Mouse (Mus musculus) liver, embryonic 12.5 days (tissue): ENCODE data around the gene Gabrg3. TPM values are rescaled to one million over a fixed set of nuclear protein-coding genes. Genes with fewer than 3 reads are reported as not detected.

ENCODE experiments used
- ATAC-seq: fragments of 200-750 bp; cut with Nextera tagmentation; 2 replicates; pipeline ENCODE4 v1.8.0; 2017; ENCODE audit warnings: moderate number of reproducible peaks, mild to moderate bottlenecking, moderate library complexity
- H3K27ac ChIP-seq: fragments of 300-500 bp; sonication (generic); 2 replicates; pipeline ENCODE4 v1.5.1; 2016; ENCODE audit warnings: mild to moderate bottlenecking
- H3K27me3 ChIP-seq: fragments of 300-500 bp; sonication (generic); replicated peaks from 2 replicates; pipeline ENCODE4 v1.6.1; 2016; ENCODE audit warnings: mild to moderate bottlenecking, moderate library complexity
- H3K36me3 ChIP-seq: fragments of 300-500 bp; sonication (generic); 2 replicates; pipeline ENCODE4 v1.6.1; 2016; ENCODE audit warnings: mild to moderate bottlenecking, moderate library complexity
- H3K4me1 ChIP-seq: fragments of 300-500 bp; sonication (generic); 2 replicates; pipeline ENCODE4 v1.6.1; 2016
- H3K4me2 ChIP-seq: fragments of 300-500 bp; sonication (generic); 2 replicates; pipeline ENCODE4 v1.6.1; 2016; ENCODE audit warnings: mild to moderate bottlenecking, moderate library complexity
- H3K4me3 ChIP-seq: fragments of 300-500 bp; sonication (generic); 2 replicates; pipeline ENCODE4 v1.5.1; 2016; ENCODE audit warnings: mild to moderate bottlenecking, moderate library complexity
- H3K9ac ChIP-seq: fragments of 300-500 bp; sonication (generic); 2 replicates; pipeline ENCODE4 v1.6.1; 2016; ENCODE audit warnings: mild to moderate bottlenecking, moderate library complexity
- H3K9me3 ChIP-seq: fragments of 300-500 bp; sonication (generic); replicated peaks from 2 replicates; pipeline ENCODE4 v1.6.1; 2016; ENCODE audit warnings: mild to moderate bottlenecking, moderate library complexity
- WGBS: fragments of 180-500 bp; shearing (Covaris S2); methylation state at CpG from one replicate; pipeline ENCODE4 v1.1.7; 2016; ENCODE audit not compliant: insufficient replicate concordance; 5-methylcytosine and 5-hydroxymethylcytosine counted together
- polyA plus RNA-seq: library from polyadenylated mRNA; unstranded; fragments of >200 nt; fragmentation: Nextera tagmentation; extraction: Ambion mirVana; gene quantifications from 2 replicates; pipeline ENCODE4 v1.2.1, GENCODE M21; 2016

Gene Gabrg3
- polyA plus RNA-seq, 1 experiment from 2014 or later = 0.26 TPM

GRCm38 (mm10) chr7:57158211-57158610 is 228.8 kb downstream of the Gabrg3 start:
- Histone ChIP-seq H3K4me2 (no peak overlapping the region), H3K27me3 (no peaks in the 10 kb centered on the region), H3K9ac (no peak overlapping the region), H3K27ac (no peak overlapping the region), H3K4me1 (no peaks in the 10 kb centered on the region), H3K36me3 (no peaks in the 10 kb centered on the region), H3K9me3 (no peaks in the 10 kb centered on the region), H3K4me3 (no peak overlapping the region)
- WGBS = 68% methylated on average over 3 of the region's 3 CpGs
- no peak for ATAC-seq

- H3K4me1 ChIP-seq = no peaks in the 10 kb centered on the region
- H3K27me3 ChIP-seq = no peaks in the 10 kb centered on the region
- ATAC-seq = no peak
- no peak overlapping the region for H3K9ac ChIP-seq
- no peak overlapping the region for H3K4me3 ChIP-seq
- WGBS = 49% methylated on average over 5 of the region's 5 CpGs
- H3K4me2 ChIP-seq = no peak overlapping the region
- no peaks in the 10 kb centered on the region for H3K9me3 ChIP-seq
- no peak overlapping the region for H3K27ac ChIP-seq
- H3K36me3 ChIP-seq = no peaks in the 10 kb centered on the region
Measured at GRCm38 (mm10) chr7:57153743-57154142, 233.2 kb downstream of the Gabrg3 start.

- H3K27me3 ChIP-seq = no peaks in the 10 kb centered on the region
- WGBS = 66% methylated on average over 5 of the region's 5 CpGs
- H3K4me1 ChIP-seq = no peaks in the 10 kb centered on the region
- H3K27ac ChIP-seq = no peak overlapping the region
- no peak overlapping the region for H3K4me3 ChIP-seq
- no peaks in the 10 kb centered on the region for H3K9me3 ChIP-seq
- ATAC-seq = no peak
- H3K4me2 ChIP-seq = no peak overlapping the region
- no peaks in the 10 kb centered on the region for H3K36me3 ChIP-seq
- no peak overlapping the region for H3K9ac ChIP-seq
Measured at GRCm38 (mm10) chr7:57150768-57151167, 236.2 kb downstream of the Gabrg3 start.

GRCm38 (mm10) chr7:57138072-57138704 is 248.8 kb downstream of the Gabrg3 start:
- no peak for ATAC-seq
- Histone ChIP-seq H3K27me3 (no peaks in the 10 kb centered on the region), H3K36me3 (no peaks in the 10 kb centered on the region), H3K4me1 (no peaks in the 10 kb centered on the region), H3K4me3 (no peak overlapping the region), H3K9me3 (0 out of 2 replicates have a peak, but pooled peaks cover 7% of the 10 kb centered on the region), H3K9ac (no peak overlapping the region), H3K27ac (no peak overlapping the region), H3K4me2 (no peak overlapping the region)
- 64% methylated on average over 4 of the region's 4 CpGs for WGBS

- Histone ChIP-seq H3K4me2 (no peak overlapping the region), H3K9me3 (no peaks in the 10 kb centered on the region), H3K27ac (no peak overlapping the region), H3K27me3 (no peaks in the 10 kb centered on the region), H3K4me1 (no peaks in the 10 kb centered on the region), H3K36me3 (no peaks in the 10 kb centered on the region), H3K9ac (no peak overlapping the region), H3K4me3 (no peak overlapping the region)
- ATAC-seq = no peak
- WGBS = 59% methylated on average over 4 of the region's 4 CpGs
Measured at GRCm38 (mm10) chr7:57133009-57133408, 254.0 kb downstream of the Gabrg3 start.

GRCm38 (mm10) chr7:57132471-57132870 is 254.5 kb downstream of the Gabrg3 start:
- 53% methylated on average over 2 of the region's 2 CpGs for WGBS
- Histone ChIP-seq H3K4me1 (no peaks in the 10 kb centered on the region), H3K9me3 (no peaks in the 10 kb centered on the region), H3K9ac (no peak overlapping the region), H3K4me3 (no peak overlapping the region), H3K27me3 (no peaks in the 10 kb centered on the region), H3K4me2 (no peak overlapping the region), H3K36me3 (no peaks in the 10 kb centered on the region), H3K27ac (no peak overlapping the region)
- no peak for ATAC-seq

GRCm38 (mm10) chr7:57100065-57100464 is 286.9 kb downstream of the Gabrg3 start:
- H3K4me2 ChIP-seq = no peak overlapping the region
- H3K27me3 ChIP-seq = no peaks in the 10 kb centered on the region
- 61% methylated on average over 3 of the region's 3 CpGs for WGBS
- no peak overlapping the region for H3K9ac ChIP-seq
- no peak for ATAC-seq
- no peaks in the 10 kb centered on the region for H3K36me3 ChIP-seq
- no peak overlapping the region for H3K4me3 ChIP-seq
- no peak overlapping the region for H3K27ac ChIP-seq
- no peaks in the 10 kb centered on the region for H3K9me3 ChIP-seq
- H3K4me1 ChIP-seq = no peaks in the 10 kb centered on the region

GRCm38 (mm10) chr7:57082071-57082470 is 304.9 kb downstream of the Gabrg3 start:
- Histone ChIP-seq H3K36me3 (no peaks in the 10 kb centered on the region), H3K4me1 (no peaks in the 10 kb centered on the region), H3K4me2 (no peak overlapping the region), H3K9me3 (no peaks in the 10 kb centered on the region), H3K27me3 (no peaks in the 10 kb centered on the region), H3K27ac (no peak overlapping the region), H3K9ac (no peak overlapping the region), H3K4me3 (no peak overlapping the region)
- 67% methylated on average over 3 of the region's 3 CpGs for WGBS
- ATAC-seq = no peak

- Histone ChIP-seq H3K27ac (no peak overlapping the region), H3K4me2 (no peak overlapping the region), H3K27me3 (no peaks in the 10 kb centered on the region), H3K9me3 (no peaks in the 10 kb centered on the region; the same call in 1 of the 2 replicates), H3K36me3 (no peaks in the 10 kb centered on the region), H3K9ac (no peak overlapping the region), H3K4me3 (no peak overlapping the region), H3K4me1 (no peaks in the 10 kb centered on the region)
- WGBS = 78% methylated on average over 2 of the region's 2 CpGs
- no peak for ATAC-seq
Measured at GRCm38 (mm10) chr7:57071435-57072160, 315.4 kb downstream of the Gabrg3 start.

- H3K9ac ChIP-seq = no peak overlapping the region
- no peak for ATAC-seq
- no peak overlapping the region for H3K4me2 ChIP-seq
- H3K36me3 ChIP-seq = no peaks in the 10 kb centered on the region
- H3K9me3 ChIP-seq = no peaks in the 10 kb centered on the region
- H3K4me3 ChIP-seq = no peak overlapping the region
- H3K27ac ChIP-seq = no peak overlapping the region
- no peaks in the 10 kb centered on the region for H3K27me3 ChIP-seq
- no peaks in the 10 kb centered on the region for H3K4me1 ChIP-seq
- 62% methylated on average over 3 of the region's 3 CpGs for WGBS
Measured at GRCm38 (mm10) chr7:57065398-57065797, 321.6 kb downstream of the Gabrg3 start.

- Histone ChIP-seq H3K4me2 (no peak overlapping the region), H3K9me3 (no peaks in the 10 kb centered on the region), H3K4me3 (no peak overlapping the region), H3K4me1 (no peaks in the 10 kb centered on the region), H3K9ac (no peak overlapping the region), H3K36me3 (no peaks in the 10 kb centered on the region), H3K27me3 (no peaks in the 10 kb centered on the region), H3K27ac (no peak overlapping the region)
- no peak for ATAC-seq
- WGBS = 63% methylated on average over 1 of the region's 1 CpGs
Measured at GRCm38 (mm10) chr7:57050906-57051635, 335.9 kb downstream of the Gabrg3 start.

GRCm38 (mm10) chr7:57037861-57038421 is 349.0 kb downstream of the Gabrg3 start:
- ATAC-seq = no peak
- Histone ChIP-seq H3K36me3 (no peaks in the 10 kb centered on the region), H3K27ac (no peak overlapping the region), H3K4me2 (no peak overlapping the region), H3K4me3 (no peak overlapping the region), H3K9me3 (no peaks in the 10 kb centered on the region), H3K27me3 (no peaks in the 10 kb centered on the region), H3K9ac (no peak overlapping the region), H3K4me1 (no peaks in the 10 kb centered on the region)
- 55% methylated on average over 2 of the region's 2 CpGs for WGBS
